In the genomic region with DNA sequence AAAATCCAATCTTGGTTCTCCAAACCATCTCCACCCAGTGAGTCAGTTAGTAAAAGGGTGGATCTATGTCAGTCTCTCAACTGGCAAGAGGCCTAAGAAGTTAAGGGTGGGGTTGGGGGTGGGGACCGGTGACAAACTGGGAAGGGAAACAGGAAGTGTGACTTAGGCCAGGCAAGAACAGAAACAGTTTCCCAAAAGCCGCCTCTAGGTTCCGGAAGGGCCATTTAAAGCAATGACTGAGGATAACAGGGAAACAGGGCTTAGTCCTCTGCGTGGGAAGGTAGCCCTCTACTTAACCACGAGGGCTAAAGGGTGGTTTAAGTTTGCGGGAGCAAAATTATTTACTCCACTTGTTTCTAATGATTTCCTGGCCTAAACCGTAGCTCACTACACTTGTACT, we compare ENCODE assay signal across 7 mouse cellular contexts. TPM values are rescaled to one million over a fixed set of nuclear protein-coding genes. Genes with fewer than 3 reads are reported as not detected.
DNase-seq lines count a peak whose midpoint lies in the region; ATAC-seq and TF ChIP-seq lines count a peak whose summit lies in the region.

No protein-coding gene starts in this region.

- 33% methylated on average over 7 of the region's 7 CpGs for WGBS in forebrain, embryonic 16.5 days
- 28% methylated on average over 7 of the region's 7 CpGs for WGBS in hindbrain, embryonic 14.5 days
- 5% methylated on average over 7 of the region's 7 CpGs for WGBS in liver, embryonic 11.5 days

- no peak for TF ChIP-seq CTCF in bone marrow macrophage, adult 2 months (IDR thresholded peaks at IDR 0.05; ENCODE audit: low read depth, low read length)

- H3K27ac ChIP-seq in bone marrow macrophage, adult 2 months (ENCODE audit: insufficient read depth, low read depth, low read length) = peak overlapping the region; percentile 82
- H3K27ac ChIP-seq in forebrain, embryonic 16.5 days (ENCODE audit: low read length) = no peak overlapping the region
- H3K27ac ChIP-seq in hindbrain, embryonic 14.5 days = no peak overlapping the region
- peak overlapping the region; percentile 83 for H3K27ac ChIP-seq in liver, embryonic 11.5 days (ENCODE audit: low read depth, low read length)

- H3K4me2 ChIP-seq in forebrain, embryonic 16.5 days (ENCODE audit: low read length) = peak overlapping the region; percentile 88
- peak overlapping the region; percentile 55 for H3K4me2 ChIP-seq in hindbrain, embryonic 14.5 days (replicated peaks)
- H3K4me2 ChIP-seq in liver, embryonic 11.5 days = peak overlapping the region; percentile 88

- H3K4me3 ChIP-seq in bone marrow macrophage, adult 2 months (ENCODE audit: insufficient read depth, low read length) = peak overlapping the region; percentile 98
- H3K4me3 ChIP-seq in forebrain, embryonic 16.5 days (replicated peaks; ENCODE audit: low read length) = peak overlapping the region; percentile 78
- peak overlapping the region; percentile 47 for H3K4me3 ChIP-seq in hindbrain, embryonic 14.5 days (replicated peaks; ENCODE audit: low read length)
- peak overlapping the region; percentile 86 for H3K4me3 ChIP-seq in liver, embryonic 11.5 days (ENCODE audit: low read depth, low read length)

- no peak for ATAC-seq in forebrain, embryonic 16.5 days
- no peak for ATAC-seq in hindbrain, embryonic 14.5 days (ENCODE audit: low FRiP score)
- ATAC-seq in liver, embryonic 11.5 days (replicated peaks; ENCODE audit: low FRiP score) = peak; percentile 80
- ATAC-seq in monocyte, adult 5-6 weeks (replicated peaks; ENCODE audit: insufficient number of reproducible peaks, low FRiP score, low TSS enrichment, poor library complexity, severe bottlenecking) = peak; percentile 70

- H3K9ac ChIP-seq in forebrain, embryonic 16.5 days (replicated peaks; ENCODE audit: low read depth, low read length) = no peak overlapping the region
- H3K9ac ChIP-seq in hindbrain, embryonic 14.5 days = no peak overlapping the region
- H3K9ac ChIP-seq in liver, embryonic 11.5 days (ENCODE audit: low read depth, low read length) = peak overlapping the region; percentile 76

- peak; percentile 84 for DNase-seq in MEL-GATA-1-ER (ENCODE audit: extremely low read depth, low read depth)
- DNase-seq in hindbrain, embryonic 14.5 days (ENCODE audit: low spot score) = no peak
- DNase-seq in liver, embryonic 11.5 days (ENCODE audit: low spot score) = peak; percentile 54
- no peak for DNase-seq in retina, embryonic 14.5 days (ENCODE audit: low spot score)

- H3K36me3 ChIP-seq in forebrain, embryonic 16.5 days (ENCODE audit: control insufficient read depth, insufficient read depth) = no peaks in the 10 kb centered on the region
- 0 out of 2 replicates have a peak, but pooled peaks cover 1% of the 10 kb centered on the region for H3K36me3 ChIP-seq in hindbrain, embryonic 14.5 days (replicated peaks; ENCODE audit: control insufficient read depth, insufficient read depth)
- H3K36me3 ChIP-seq in liver, embryonic 11.5 days (ENCODE audit: control insufficient read depth, insufficient read depth, low read length) = 0 out of 2 replicates have a peak, but pooled peaks cover 3% of the 10 kb centered on the region

- H3K9me3 ChIP-seq in forebrain, embryonic 16.5 days (ENCODE audit: control insufficient read depth, low read length) = no peaks in the 10 kb centered on the region
- no peaks in the 10 kb centered on the region for H3K9me3 ChIP-seq in hindbrain, embryonic 14.5 days (ENCODE audit: control insufficient read depth, low read length)
- no peaks in the 10 kb centered on the region for H3K9me3 ChIP-seq in liver, embryonic 11.5 days (ENCODE audit: control insufficient read depth, low read length)

- TF ChIP-seq POLR2A in bone marrow macrophage, adult 2 months (IDR thresholded peaks at IDR 0.05; ENCODE audit: borderline replicate concordance, low read depth, low read length) = no peak

- peaks cover 18% of the 10 kb centered on the region for H3K4me1 ChIP-seq in bone marrow macrophage, adult 2 months (ENCODE audit: control insufficient read depth, insufficient read depth, low read length)
- H3K4me1 ChIP-seq in forebrain, embryonic 16.5 days (replicated peaks; ENCODE audit: control insufficient read depth, insufficient read depth, low read length) = peaks cover 9% of the 10 kb centered on the region
- no peaks in the 10 kb centered on the region for H3K4me1 ChIP-seq in hindbrain, embryonic 14.5 days (replicated peaks; ENCODE audit: control insufficient read depth, insufficient read depth, low read length)
- H3K4me1 ChIP-seq in liver, embryonic 11.5 days (replicated peaks; ENCODE audit: control insufficient read depth, insufficient read depth, low read length) = peaks cover 17% of the 10 kb centered on the region

- H3K27me3 ChIP-seq in forebrain, embryonic 16.5 days (replicated peaks; ENCODE audit: control insufficient read depth, insufficient read depth, low read length) = no peaks in the 10 kb centered on the region
- no peaks in the 10 kb centered on the region for H3K27me3 ChIP-seq in hindbrain, embryonic 14.5 days (ENCODE audit: control insufficient read depth, insufficient read depth, low read length)
- no peaks in the 10 kb centered on the region for H3K27me3 ChIP-seq in liver, embryonic 11.5 days (replicated peaks; ENCODE audit: control insufficient read depth, insufficient read depth, low read length)

RNA-seq across cellular contexts. Expression of a gene that starts 1.1 kb away (rescaled TPM):
- 140 and 141 TPM in 2 replicates for polyA plus RNA-seq in bone marrow macrophage, adult 2 months (2012; ENCODE audit: insufficient read depth, insufficient read length, missing spikeins)
- polyA plus RNA-seq in forebrain, embryonic 16.5 days (2015; fragmentation: Nextera tagmentation; extraction: Ambion mirVana) = 16.7 and 18.9 TPM in 2 replicates
- polyA plus RNA-seq in hindbrain, embryonic 14.5 days (2014; fragmentation: Nextera tagmentation; extraction: Ambion mirVana) = 15.4 and 16.5 TPM in 2 replicates
- 52.8 and 56.5 TPM in 2 replicates for polyA plus RNA-seq in liver, embryonic 11.5 days (2014; fragmentation: Nextera tagmentation; extraction: Ambion mirVana)
- 70.7 to 97.0 TPM (median 87.2 TPM) in 3 replicates for total RNA-seq in monocyte, adult 5-6 weeks (2017)

RNA-seq across cellular contexts. Expression of a gene that starts 17.9 kb away (rescaled TPM):
- polyA plus RNA-seq in bone marrow macrophage, adult 2 months (2012; ENCODE audit: insufficient read depth, insufficient read length, missing spikeins) = 1.9 and 2.4 TPM in 2 replicates
- 0.47 and 0.85 TPM in 2 replicates for polyA plus RNA-seq in forebrain, embryonic 16.5 days (2015; fragmentation: Nextera tagmentation; extraction: Ambion mirVana)
- 0.55 TPM in 2 replicates for polyA plus RNA-seq in hindbrain, embryonic 14.5 days (2014; fragmentation: Nextera tagmentation; extraction: Ambion mirVana)
- polyA plus RNA-seq in liver, embryonic 11.5 days (2014; fragmentation: Nextera tagmentation; extraction: Ambion mirVana) = 0.86 and 1.2 TPM in 2 replicates
- total RNA-seq in monocyte, adult 5-6 weeks (2017) = 0.43 to 1.9 TPM in 2 of 3 replicates, not detected in the other

RNA-seq across cellular contexts. Expression of a gene that starts 26.8 kb away (rescaled TPM):
- polyA plus RNA-seq in bone marrow macrophage, adult 2 months (2012; ENCODE audit: insufficient read depth, insufficient read length, missing spikeins) = not detected in 2 replicates
- polyA plus RNA-seq in forebrain, embryonic 16.5 days (2015; fragmentation: Nextera tagmentation; extraction: Ambion mirVana) = 0.65 and 1.1 TPM in 2 replicates
- polyA plus RNA-seq in hindbrain, embryonic 14.5 days (2014; fragmentation: Nextera tagmentation; extraction: Ambion mirVana) = 1.3 and 1.4 TPM in 2 replicates
- polyA plus RNA-seq in liver, embryonic 11.5 days (2014; fragmentation: Nextera tagmentation; extraction: Ambion mirVana) = 0.17 TPM in 1 of 2 replicates, not detected in the other
- total RNA-seq in monocyte, adult 5-6 weeks (2017) = not detected in 3 replicates

Comparison
In these comparisons a context has a peak if more than half of its experiments do, and no peak if none do; other contexts are left out.
1. DNase-seq: peak in MEL-GATA-1-ER (single experiment) and liver, embryonic 11.5 days (single experiment); none in hindbrain, embryonic 14.5 days (single experiment) and retina, embryonic 14.5 days (single experiment).
2. H3K27ac ChIP-seq: peak in bone marrow macrophage, adult 2 months (single experiment) and liver, embryonic 11.5 days (single experiment); none in forebrain, embryonic 16.5 days (single experiment) and hindbrain, embryonic 14.5 days (single experiment).
3. H3K4me3 ChIP-seq: peak in every context shown above with its lines; median percentile 98 in bone marrow macrophage, adult 2 months; 86 in liver, embryonic 11.5 days; 78 in forebrain, embryonic 16.5 days; 47 in hindbrain, embryonic 14.5 days.
4. ATAC-seq: peak in liver, embryonic 11.5 days (single experiment) and monocyte, adult 5-6 weeks (single experiment); none in forebrain, embryonic 16.5 days (single experiment) and hindbrain, embryonic 14.5 days (single experiment).
5. Peak in every context shown above with its lines, with median percentiles within 50 percentile points of each other: H3K4me2 ChIP-seq.